Mouse (Mus musculus) spleen, postnatal 10 days (tissue): Measurements from ENCODE around the gene Actl7a.

Experiments
- DNase-seq, 2 experiments: peaks; one replicate each; pipeline ENCODE4 v3.0.0; 2021 to 2022; ENCODE audit warnings: low spot score in 2 of 2

The Actl7a gene

DNA sequence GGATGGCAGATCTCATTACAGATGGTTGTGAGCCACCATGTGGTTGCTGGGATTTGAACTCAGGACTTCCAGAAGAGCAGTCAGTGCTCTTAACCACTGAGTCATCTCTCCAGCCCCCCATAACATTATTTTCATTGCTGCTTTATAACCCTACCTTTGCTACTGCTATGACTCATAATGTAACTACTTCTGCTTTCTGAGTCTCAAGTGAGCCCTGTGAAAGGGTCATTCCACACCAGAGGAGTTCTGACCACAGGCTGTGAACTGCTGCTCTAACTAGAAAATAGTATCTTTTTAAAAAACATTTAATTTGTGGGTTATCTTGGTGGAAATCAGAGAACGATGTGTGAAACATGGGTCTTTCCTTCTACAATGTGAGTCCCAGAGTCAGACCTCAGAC is 14.5 kb downstream of the Actl7a start:
- no peak for DNase-seq

DNA sequence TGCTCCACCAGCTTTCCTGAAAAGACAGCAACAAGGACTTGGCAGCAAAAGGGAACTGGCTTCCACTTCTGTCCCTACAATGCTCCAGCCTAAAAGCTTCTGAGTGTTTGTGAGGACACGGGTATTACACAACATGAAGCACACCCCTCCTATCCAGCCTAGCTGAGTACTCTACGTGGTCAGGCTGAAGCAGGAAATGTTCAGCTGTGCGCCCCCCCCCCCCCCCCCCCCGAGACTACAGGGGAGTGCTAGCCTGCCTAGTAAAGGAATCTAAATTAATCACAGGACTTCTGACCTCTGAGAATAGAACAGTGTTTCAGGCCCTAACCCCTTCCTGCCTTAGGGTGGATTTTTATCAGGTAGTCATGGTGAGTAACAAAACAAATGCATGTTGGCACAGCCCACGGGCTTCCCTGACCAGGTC is 24.7 kb downstream of the Actl7a start:
- DNase-seq: no peak

DNA sequence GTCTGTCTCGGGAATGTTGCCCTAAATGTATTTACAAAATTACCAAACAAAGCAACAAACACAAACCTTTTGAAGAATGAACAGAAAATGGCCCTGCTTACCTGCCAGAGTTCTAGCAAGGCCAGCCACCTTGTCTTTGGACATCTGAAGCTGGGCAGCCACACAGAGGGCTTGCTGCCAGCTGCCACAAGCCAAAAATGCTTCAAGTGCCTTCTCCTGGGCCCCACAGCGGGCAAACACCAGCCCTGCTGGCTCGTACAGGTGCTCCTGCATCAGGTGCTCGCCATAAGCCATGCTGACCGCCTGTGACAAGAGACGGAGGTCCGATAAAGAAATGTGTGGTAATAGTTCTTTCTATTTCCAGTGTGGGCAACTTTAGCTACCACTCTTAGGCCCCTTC is 25.7 kb downstream of the Actl7a start:
- DNase-seq: no peak

DNA sequence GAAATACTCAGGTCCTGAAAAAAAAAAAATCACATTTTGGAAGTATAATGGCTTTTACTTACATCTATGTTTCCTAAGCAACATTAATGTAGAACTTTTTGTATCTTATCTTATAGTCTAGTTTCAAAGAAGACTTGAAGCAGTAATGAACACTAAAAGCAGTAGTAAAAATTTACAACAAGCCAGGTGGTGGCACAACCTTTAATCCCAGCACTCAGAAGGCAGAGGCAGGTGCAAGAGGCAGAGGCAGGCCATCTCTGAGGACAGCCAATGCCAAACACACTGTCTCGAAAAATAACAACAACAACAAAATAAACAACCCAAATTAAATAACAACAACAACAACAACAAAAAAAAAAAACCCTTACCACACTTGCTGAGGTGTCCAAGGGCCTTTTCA is 27.9 kb downstream of the Actl7a start:
- no peak for DNase-seq

DNA sequence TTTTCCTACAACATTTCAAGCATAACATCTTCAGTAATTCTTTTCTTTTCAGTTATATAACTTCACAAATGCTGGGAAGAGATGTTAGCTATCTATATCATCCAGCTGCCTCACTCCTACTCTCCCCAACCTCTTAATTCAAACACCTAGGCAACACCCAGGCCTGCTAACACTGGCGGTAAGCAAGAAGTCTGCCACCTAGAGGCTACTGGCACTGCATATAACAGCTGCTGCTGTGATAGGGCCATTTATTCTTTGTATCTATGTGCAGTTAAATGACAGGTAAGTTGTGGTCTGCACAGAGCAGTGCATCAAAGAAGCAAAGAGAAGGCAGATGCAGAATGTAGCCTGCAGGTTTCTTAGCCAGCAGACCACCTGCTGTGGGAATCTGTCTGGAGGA is 48.2 kb downstream of the Actl7a start:
- DNase-seq: peak in 1 of 2 experiments; percentile 21
